Mouse (Mus musculus) gastrocnemius, postnatal 36 days (tissue): ENCODE results near the gene Cep19. TPM values are rescaled to one million over a fixed set of nuclear protein-coding genes. Genes with fewer than 3 reads are reported as not detected.

Experiments used
- DNase-seq, 2 experiments: peaks; one replicate each; pipeline ENCODE4 v3.0.0; 2022
- intact Hi-C: fragments of 180-260 bp; cut with DNase I; formaldehyde crosslinking; loops from one replicate; pipeline ENCODE4 v1.15.1; 2025
- total RNA-seq, 2 experiments: library from RNA; stranded (reverse); gene quantifications; 2 replicates each; pipeline ENCODE4 v1.2.3; 2021

Cep19 gene
- total RNA-seq, 2 experiments from 2014 or later: 7.8 to 9.4 TPM

DNA sequence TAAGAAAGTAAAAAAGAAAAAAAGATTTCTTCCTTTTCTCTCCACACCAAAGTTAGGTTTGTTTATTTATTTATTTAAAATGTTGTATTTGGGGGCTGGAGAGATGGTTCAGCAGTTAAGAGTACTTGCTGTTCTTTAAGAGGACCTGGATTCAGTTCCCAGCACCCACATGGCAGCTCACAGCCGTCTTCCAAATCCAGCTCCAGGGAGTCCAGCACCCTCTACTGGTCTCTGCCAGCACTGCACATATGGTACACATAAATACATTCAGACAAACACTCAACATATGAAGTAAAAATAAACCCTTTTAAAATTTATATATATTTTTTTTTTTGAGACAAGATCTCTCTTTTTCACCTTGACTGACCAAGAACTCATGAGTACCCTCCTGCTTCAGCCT is 6.1 kb downstream of the Cep19 start:
- DNase-seq: no peak
- intact Hi-C loops: no loop called here

GRCm38 (mm10) chr16:32107342-32108045 is 7.9 kb downstream of the Cep19 start:
- intact Hi-C loops: no loop called here
- no peak for DNase-seq

DNA sequence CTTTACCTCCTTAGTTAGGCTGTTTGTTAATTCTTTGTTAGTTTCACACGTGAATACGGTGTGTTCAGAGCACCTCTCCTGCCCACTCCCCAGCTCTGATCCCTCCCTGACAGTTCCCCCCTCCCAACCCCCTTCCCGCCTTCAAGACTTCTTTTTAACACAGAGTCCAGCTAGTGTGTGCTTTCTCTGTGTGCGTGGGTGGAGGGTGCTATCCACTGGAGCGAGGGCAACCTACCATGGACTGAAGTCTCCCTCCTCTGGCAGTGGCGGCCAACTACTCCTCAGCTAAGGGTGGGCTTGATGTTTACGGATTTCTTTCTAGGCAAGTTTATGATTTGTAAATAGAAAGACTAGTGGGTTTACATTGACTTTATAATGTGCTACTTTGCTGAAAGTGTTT is 8.6 kb downstream of the Cep19 start:
- DNase-seq: no peak
- intact Hi-C loops: no loop called here

GRCm38 (mm10) chr16:32108578-32108977 is 9.0 kb downstream of the Cep19 start:
- intact Hi-C loops: no loop called here
- DNase-seq: no peak

GRCm38 (mm10) chr16:32110951-32111699 is 11.5 kb downstream of the Cep19 start:
- intact Hi-C loops: no loop called here
- no peak for DNase-seq

GRCm38 (mm10) chr16:32113541-32114218 is 14.1 kb downstream of the Cep19 start:
- intact Hi-C loops: no loop called here
- DNase-seq: peak in 1 of 2 experiments; percentile 37

- intact Hi-C loops: no loop called here
- no peak for DNase-seq
Observed at GRCm38 (mm10) chr16:32114406-32114805, 14.8 kb downstream of the Cep19 start.

GRCm38 (mm10) chr16:32114968-32115695 is 15.5 kb downstream of the Cep19 start:
- intact Hi-C loops: loop anchor here (5.0 kb wide), 2 partner anchors 87 to 347 kb away; no protein-coding TSS in a partner anchor
- DNase-seq: peak; percentile 60 to 81

DNA sequence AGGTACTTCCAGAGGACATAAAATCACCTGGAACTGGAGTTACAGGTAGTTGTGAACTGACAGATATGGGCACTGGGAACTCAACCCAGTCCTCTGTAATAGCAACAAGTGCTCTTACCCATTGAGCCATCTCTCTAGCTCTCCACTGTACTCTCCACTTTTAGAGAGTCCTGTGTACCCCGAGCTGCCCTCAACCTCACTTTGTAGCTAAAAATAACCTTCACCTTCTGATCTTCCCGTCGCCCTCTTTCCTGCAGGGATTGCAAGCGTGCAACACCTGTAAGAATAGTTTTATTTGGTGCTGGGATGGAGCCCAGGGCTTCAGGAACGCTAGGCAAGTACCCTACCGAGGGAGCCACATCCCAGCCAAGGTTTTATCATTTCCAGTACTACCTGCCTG is 16.2 kb downstream of the Cep19 start:
- DNase-seq: no peak
- intact Hi-C loops: loop anchor here (2.0 to 5.0 kb wide), 3 partner anchors 87 to 383 kb away; no protein-coding TSS in a partner anchor

DNA sequence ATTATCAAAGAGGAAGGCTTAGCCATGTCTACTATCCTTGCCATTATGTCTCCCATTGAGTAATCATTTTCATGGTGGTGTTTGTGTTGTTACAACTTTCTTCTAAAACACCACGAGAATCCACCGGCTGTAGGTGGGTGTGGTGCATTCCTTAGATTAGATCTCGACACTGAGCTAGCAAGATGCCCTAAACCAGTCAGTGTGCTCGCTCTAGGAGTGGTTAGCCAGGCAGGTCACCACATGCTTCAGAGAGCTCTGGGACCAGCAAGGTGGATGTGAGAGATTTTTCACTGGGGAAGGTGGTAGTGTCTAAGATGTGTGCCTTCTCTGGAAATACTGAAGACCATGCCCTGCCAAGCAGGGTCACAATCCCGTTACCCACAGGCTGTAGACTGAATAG is 16.6 kb downstream of the Cep19 start:
- no peak for DNase-seq
- intact Hi-C loops: loop anchor here (2.0 to 5.0 kb wide), 3 partner anchors 86 to 383 kb away; no protein-coding TSS in a partner anchor

- DNase-seq: no peak
- intact Hi-C loops: no loop called here
Observed at GRCm38 (mm10) chr16:32120454-32120853, 20.9 kb downstream of the Cep19 start.

GRCm38 (mm10) chr16:32124020-32124419 is 24.4 kb downstream of the Cep19 start:
- intact Hi-C loops: no loop called here
- no peak for DNase-seq

DNA sequence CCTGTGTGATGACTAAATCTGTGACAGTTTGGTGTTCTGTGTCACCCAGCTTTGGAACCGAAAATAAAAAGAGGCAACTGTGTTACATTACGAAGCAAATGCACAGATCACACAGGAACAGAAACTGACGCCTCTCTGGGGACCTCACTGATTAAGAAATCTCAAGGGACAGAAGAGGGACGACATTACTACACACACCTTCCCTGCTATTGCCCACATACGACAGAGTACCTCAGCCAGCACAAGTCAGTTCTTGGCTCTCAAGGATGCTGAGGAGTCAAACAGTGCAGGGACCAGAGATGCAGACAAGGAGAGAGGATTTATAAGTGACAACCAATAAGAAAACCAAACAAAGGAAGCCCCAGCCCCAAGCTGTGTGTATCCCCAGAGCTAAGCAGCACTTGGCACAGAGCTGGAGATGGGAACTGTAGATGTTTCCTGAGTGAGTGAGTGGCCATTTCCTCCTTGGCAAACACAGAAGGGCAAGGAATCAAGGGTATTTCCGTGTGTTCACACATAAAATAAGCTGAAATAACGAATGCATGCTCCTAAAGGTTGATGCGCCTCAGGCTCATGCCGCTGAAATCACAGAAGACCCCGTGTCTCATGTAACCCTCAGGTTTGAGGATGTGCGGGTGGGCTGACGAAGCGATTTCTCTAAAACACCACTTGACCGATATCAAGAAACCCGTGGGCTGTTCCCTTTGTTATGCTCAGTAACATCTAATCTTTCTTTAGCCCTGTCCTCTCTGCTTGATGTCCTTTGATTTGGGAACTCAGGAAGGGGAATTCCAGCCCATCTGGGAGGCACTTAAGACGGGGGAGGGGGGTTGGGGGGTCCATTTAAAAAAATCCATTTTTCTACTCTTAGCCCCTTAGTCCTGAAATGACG is 25.1 kb downstream of the Cep19 start:
- intact Hi-C loops: no loop called here
- DNase-seq: no peak

DNA sequence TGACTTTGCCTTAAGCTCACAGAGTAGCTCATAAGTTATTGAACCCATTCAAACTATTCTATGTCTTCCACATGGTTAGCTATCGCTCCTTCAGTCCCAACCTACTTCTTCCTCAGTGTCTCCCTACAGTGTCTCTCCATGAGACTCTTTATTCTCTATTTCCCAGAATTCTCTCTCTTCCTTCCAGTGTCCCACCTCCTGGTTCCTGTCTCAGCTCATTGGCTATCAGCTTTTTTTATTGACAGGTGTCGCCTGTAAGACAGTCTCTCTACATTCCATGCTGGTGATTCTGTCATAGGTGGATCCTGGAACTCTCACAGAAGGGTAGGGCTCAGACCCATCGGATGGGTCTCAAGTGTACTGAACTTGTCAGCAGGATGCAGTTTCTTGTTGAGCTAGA is 25.8 kb downstream of the Cep19 start:
- DNase-seq: no peak
- intact Hi-C loops: no loop called here

- intact Hi-C loops: no loop called here
- DNase-seq: no peak
Observed at GRCm38 (mm10) chr16:32127046-32127445, 27.4 kb downstream of the Cep19 start.

DNA sequence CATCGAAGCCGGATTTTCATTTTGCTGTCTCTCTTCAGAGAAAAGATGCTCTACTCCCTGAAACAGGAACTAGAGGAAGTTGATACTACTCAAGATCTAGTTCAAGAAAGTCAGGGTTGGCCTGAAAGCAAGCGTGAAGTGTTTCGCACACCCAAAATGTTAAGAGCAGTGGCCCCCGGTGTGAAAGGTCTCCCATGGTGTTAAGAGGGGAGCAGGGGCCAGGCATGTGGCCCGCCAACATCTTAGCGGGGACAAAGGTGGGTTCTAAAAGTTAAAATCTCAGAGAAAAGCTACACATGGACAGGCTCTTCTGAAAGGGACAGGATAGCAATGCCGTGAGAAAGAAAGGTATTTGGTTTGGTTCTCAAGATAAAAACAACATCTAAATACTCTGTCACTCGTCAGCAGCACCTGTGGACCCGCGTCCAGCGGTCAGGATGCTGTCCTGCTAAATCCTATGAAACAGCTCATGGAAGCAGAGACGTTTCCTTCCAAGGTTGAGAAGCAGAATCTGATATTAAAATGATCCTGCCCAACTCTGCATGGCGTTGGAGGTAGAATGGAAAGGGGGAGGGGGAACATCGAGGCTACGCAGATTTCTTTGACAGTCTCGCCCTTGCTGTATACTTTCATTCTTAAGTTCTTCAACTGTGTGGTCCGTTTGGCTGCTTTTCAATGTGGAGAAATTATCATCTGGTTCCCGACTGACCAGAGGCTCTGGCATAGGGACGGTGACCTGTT is 30.0 kb downstream of the Cep19 start:
- DNase-seq: no peak
- intact Hi-C loops: no loop called here

DNA sequence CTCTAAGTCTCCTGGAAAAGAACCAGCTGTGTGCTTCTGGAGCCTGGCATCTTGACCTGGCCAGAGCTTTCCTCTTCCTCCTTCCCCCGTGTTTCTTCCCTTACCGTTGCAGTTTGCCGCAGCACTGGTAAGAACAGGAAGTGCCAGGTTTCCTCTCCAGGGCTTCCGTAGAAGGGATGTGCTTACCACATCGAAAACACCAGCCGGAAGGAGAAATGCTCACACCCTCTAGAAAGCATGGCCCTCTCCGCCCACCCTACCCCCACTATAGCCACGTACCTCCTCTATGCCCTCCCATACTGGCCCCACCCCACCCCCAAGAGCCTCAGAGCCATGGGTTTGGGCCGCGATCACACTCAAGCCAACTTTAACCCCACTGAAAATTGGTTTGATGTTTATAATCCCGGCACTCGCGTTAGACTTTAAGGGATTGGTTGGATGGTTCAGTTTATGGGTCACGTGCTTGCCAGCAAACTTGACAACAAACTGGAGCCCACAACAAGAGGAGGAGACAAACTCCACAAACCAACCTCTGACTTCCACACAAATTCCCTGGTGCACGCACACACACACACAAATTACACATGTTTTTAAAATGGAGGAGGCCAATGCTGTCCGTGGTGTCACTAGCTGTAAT is 30.7 kb downstream of the Cep19 start:
- DNase-seq: no peak
- intact Hi-C loops: no loop called here

DNA sequence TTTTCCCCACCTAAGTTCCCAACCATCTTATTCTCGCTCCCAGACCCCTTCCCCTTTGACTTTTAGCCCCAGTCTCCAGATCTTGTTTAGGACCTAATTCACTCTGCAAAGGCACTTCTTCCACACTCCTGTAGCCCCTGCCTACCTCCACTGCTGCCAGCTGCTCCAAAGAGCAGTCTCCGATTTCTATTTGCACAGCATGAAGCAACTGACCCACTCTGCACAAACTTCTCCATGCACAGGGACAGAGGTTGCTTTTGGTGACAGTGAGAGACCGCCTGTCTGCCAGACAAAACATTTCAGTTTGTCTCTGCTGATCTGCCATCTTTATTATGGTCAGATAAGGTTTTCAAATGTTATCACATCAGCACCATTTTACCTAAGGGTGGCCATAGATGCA is 33.5 kb downstream of the Cep19 start:
- intact Hi-C loops: no loop called here

More for the DNA sequence above, 33.5 kb downstream of the Cep19 start:
- DNase-seq: no peak
